Mouse (Mus musculus) spleen, adult 2 months (tissue): ENCODE results near the gene Hrh2. TPM values are rescaled to one million over a fixed set of nuclear protein-coding genes. Genes with fewer than 3 reads are reported as not detected.
A peak's percentile ranks its signal among the peaks of the same experiment; 100 is the strongest.

ENCODE experiments used
- DNase-seq, 2 experiments: peaks; one replicate each; pipeline versions ENCODE4 v3.0.0 to v3.0.0-alpha.2; 2012 to 2021; ENCODE audit warnings: low spot score in 2 of 2, low read depth in 1 of 2
- H3K27ac ChIP-seq: fragments of 200-500 bp; 2 replicates; pipeline ENCODE4 v1.5.1; 2012; ENCODE audit warnings: low read length, inconsistent platforms; ENCODE audit not compliant: insufficient read depth
- H3K27me3 ChIP-seq: fragments of 200-500 bp; 2 replicates; pipeline ENCODE4 v1.6.1; 2012; ENCODE audit warnings: mild to moderate bottlenecking, moderate library complexity, low read length, inconsistent platforms; ENCODE audit not compliant: control insufficient read depth, insufficient read depth
- H3K36me3 ChIP-seq: fragments of 200-500 bp; 2 replicates; pipeline ENCODE4 v1.6.1; 2012; ENCODE audit warnings: mild to moderate bottlenecking, low read length, inconsistent platforms; ENCODE audit not compliant: control insufficient read depth, insufficient read depth
- H3K4me1 ChIP-seq: fragments of 200-500 bp; 2 replicates; pipeline ENCODE4 v1.6.1; 2011; ENCODE audit warnings: inconsistent platforms; ENCODE audit not compliant: control insufficient read depth, insufficient read depth, insufficient read length
- H3K4me3 ChIP-seq: fragments of 200-500 bp; 2 replicates; pipeline ENCODE4 v1.5.1; 2011; ENCODE audit warnings: mild to moderate bottlenecking, inconsistent platforms; ENCODE audit not compliant: insufficient read depth, insufficient read length; ENCODE audit errors: extremely low read depth
- CTCF ChIP-seq: fragments of 200-500 bp; IDR thresholded peaks from 2 replicates; pipeline ENCODE4 v1.5.1; 2011; ENCODE audit warnings: mild to moderate bottlenecking, inconsistent platforms; ENCODE audit not compliant: insufficient read depth, insufficient read length, insufficient replicate concordance; ENCODE audit errors: extremely low read depth
- POLR2A ChIP-seq: fragments of 200-500 bp; IDR thresholded peaks from 2 replicates; pipeline ENCODE4 v1.6.1; 2011; ENCODE audit warnings: low read depth, low read length, inconsistent platforms
- WGBS: fragments of 180-500 bp; shearing (Covaris S2); methylation state at CpG from one replicate; pipeline ENCODE4 v1.1.7; 2018; 5-methylcytosine and 5-hydroxymethylcytosine counted together
- polyA plus RNA-seq: library from polyadenylated mRNA; depleted of rRNA; stranded (reverse); fragments of >200 nt; gene quantifications from 2 replicates; pipeline ENCODE4 v1.2.3, GENCODE M21; 2012

Hrh2 gene
- polyA plus RNA-seq, 1 experiment: 4.0 TPM

- Histone ChIP-seq H3K4me3 (no peak overlapping the region), H3K27me3 (no peaks in the 10 kb centered on the region), H3K36me3 (no peaks in the 10 kb centered on the region), H3K4me1 (peaks cover 20% of the 10 kb centered on the region; the same call in 1 of the 2 replicates), H3K27ac (no peak overlapping the region)
- no peak for TF ChIP-seq POLR2A
- no peak for TF ChIP-seq CTCF
- DNase-seq: no peak
- WGBS: 77% methylated on average over 10 of the region's 10 CpGs
Measured at GRCm38 (mm10) chr13:54211528-54212488, 19.9 kb downstream of the Hrh2 start.

- Histone ChIP-seq H3K27me3 (no peaks in the 10 kb centered on the region), H3K4me3 (no peak overlapping the region), H3K27ac (no peak overlapping the region), H3K4me1 (peaks cover 22% of the 10 kb centered on the region), H3K36me3 (no peaks in the 10 kb centered on the region)
- DNase-seq: no peak
- TF ChIP-seq CTCF (no peak), POLR2A (no peak)
- WGBS: 79% methylated on average over 5 of the region's 5 CpGs
Measured at GRCm38 (mm10) chr13:54212516-54212915, 20.6 kb downstream of the Hrh2 start.

GRCm38 (mm10) chr13:54215266-54215665, 23.3 kb downstream of the Hrh2 start:
- no peak for DNase-seq
- Histone ChIP-seq H3K27me3 (no peaks in the 10 kb centered on the region), H3K27ac (no peak overlapping the region), H3K4me1 (peaks cover 31% of the 10 kb centered on the region), H3K36me3 (no peaks in the 10 kb centered on the region), H3K4me3 (no peak overlapping the region)
- TF ChIP-seq CTCF (no peak), POLR2A (no peak)
- 73% methylated on average over 5 of the region's 5 CpGs for WGBS

DNA sequence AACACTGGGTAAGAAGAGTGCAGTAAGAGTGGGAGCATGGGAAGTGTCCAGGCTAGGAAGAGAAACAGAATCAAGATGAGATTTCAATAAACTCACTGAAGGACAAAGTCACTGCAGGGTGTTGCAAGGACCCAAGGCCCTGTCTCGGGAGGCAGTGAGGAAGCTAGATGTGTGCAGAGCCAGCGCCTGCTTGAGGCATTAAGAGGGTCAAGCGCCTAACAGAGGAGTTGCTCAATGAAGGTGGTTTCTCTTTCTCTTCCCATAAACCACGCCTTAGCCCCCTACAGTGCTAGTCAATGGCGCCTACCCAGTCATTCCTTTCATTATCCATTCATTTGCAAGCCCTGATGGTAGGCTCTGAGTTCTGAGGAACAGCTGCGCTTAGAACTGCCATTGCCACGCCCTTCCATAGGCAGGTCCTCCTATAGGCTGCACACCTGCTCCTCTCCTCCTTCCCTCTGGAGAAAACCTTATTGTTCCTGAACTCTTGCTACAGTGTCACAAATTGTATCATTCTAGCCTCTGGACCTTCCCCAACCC, 23.9 kb downstream of the Hrh2 start:
- H3K27ac ChIP-seq: no peak overlapping the region
- H3K4me3 ChIP-seq: no peak overlapping the region
- TF ChIP-seq CTCF: no peak
- TF ChIP-seq POLR2A: no peak
- no peaks in the 10 kb centered on the region for H3K36me3 ChIP-seq
- H3K27me3 ChIP-seq: no peaks in the 10 kb centered on the region
- no peak for DNase-seq
- WGBS: 70% methylated on average over 7 of the region's 7 CpGs
- H3K4me1 ChIP-seq: peaks cover 30% of the 10 kb centered on the region

GRCm38 (mm10) chr13:54218341-54218740, 26.4 kb downstream of the Hrh2 start:
- H3K4me3 ChIP-seq: no peak overlapping the region
- WGBS: 12% methylated on average over 1 of the region's 1 CpGs
- TF ChIP-seq POLR2A: no peak
- no peak for TF ChIP-seq CTCF
- no peaks in the 10 kb centered on the region for H3K27me3 ChIP-seq
- no peaks in the 10 kb centered on the region for H3K36me3 ChIP-seq
- H3K27ac ChIP-seq: 0 out of 2 replicates have a peak overlapping the region, but pooled peaks have one; percentile 14
- peaks cover 47% of the 10 kb centered on the region for H3K4me1 ChIP-seq
- peak; percentile 36 to 50 for DNase-seq

DNA sequence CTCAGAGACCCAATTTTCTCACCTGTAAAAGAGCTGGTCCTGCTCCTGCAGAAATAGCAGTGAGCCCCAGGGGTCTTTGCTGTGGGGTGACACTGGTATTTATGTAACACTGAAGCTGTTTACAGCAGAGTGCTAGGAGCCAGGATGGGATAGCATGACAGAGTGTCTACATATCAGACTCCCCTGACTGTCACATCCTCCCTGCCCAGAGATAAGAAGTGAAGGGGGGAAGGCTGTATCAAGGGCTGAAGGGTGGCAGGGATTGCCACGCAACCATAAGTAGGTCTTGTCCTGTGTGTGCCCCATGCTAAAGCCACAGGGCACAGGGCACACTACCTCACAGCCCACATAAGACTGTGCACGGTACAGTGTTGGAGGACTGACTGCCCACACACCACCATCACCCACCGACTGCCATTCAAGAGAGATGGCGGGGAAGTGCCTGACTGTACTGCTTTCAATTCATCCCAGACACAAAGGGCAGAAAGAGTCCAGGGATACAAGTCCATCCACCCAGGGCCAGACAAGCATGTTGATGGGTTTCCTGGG, 29.8 kb downstream of the Hrh2 start:
- 81% methylated on average over 4 of the region's 4 CpGs for WGBS
- peaks cover 44% of the 10 kb centered on the region for H3K4me1 ChIP-seq
- no peaks in the 10 kb centered on the region for H3K27me3 ChIP-seq
- H3K27ac ChIP-seq: no peak overlapping the region
- no peak overlapping the region for H3K4me3 ChIP-seq
- TF ChIP-seq POLR2A (no peak), CTCF (no peak)
- no peaks in the 10 kb centered on the region for H3K36me3 ChIP-seq
- DNase-seq: no peak
